Mouse (Mus musculus): ENCODE results near the gene Spats1. TPM values are rescaled to one million over a fixed set of nuclear protein-coding genes. Genes with fewer than 3 reads are reported as not detected.

Spats1 gene
- total and polyA plus RNA-seq, 2 experiments from 2014 or later, result 1.6 to 2.7 TPM

- Histone ChIP-seq H3K9ac (no peak overlapping the region), H3K9me3 (ENCODE audit: low read length) (no peaks in the 10 kb centered on the region), H3K4me3 (ENCODE audit: low read depth, low read length) (no peak overlapping the region), H3K27ac (ENCODE audit: low read depth, low read length) (no peak overlapping the region), H3K4me2 (ENCODE audit: low read depth) (no peak overlapping the region), H3K27me3 (ENCODE audit: insufficient read depth, low read length) (no peaks in the 10 kb centered on the region), H3K4me1 (ENCODE audit: insufficient read depth) (no peaks in the 10 kb centered on the region), H3K36me3 (ENCODE audit: insufficient read depth) (peaks cover 18% of the 10 kb centered on the region)
- DNase-seq (no peak), ATAC-seq (no peak)
- 92% methylated on average over 21 of the region's 21 CpGs for WGBS
- no peak for TF ChIP-seq CTCF (IDR thresholded peaks at IDR 0.05; ENCODE audit: low read depth)
Observed at GRCm38 (mm10) chr17:45517135-45517534, 41.9 kb upstream of the Spats1 start.

GRCm38 (mm10) chr17:45516488-45516887 is 41.3 kb upstream of the Spats1 start:
- 55% methylated on average over 8 of the region's 8 CpGs for WGBS
- ATAC-seq (peak; percentile 71), DNase-seq (peak; percentile 89)
- Histone ChIP-seq H3K9me3 (ENCODE audit: low read length) (no peaks in the 10 kb centered on the region), H3K9ac (no peak overlapping the region), H3K27me3 (ENCODE audit: insufficient read depth, low read length) (no peaks in the 10 kb centered on the region), H3K4me3 (ENCODE audit: low read depth, low read length) (no peak overlapping the region), H3K36me3 (ENCODE audit: insufficient read depth) (peaks cover 18% of the 10 kb centered on the region), H3K4me2 (ENCODE audit: low read depth) (no peak overlapping the region), H3K27ac (ENCODE audit: low read depth, low read length) (no peak overlapping the region), H3K4me1 (ENCODE audit: insufficient read depth) (no peaks in the 10 kb centered on the region)
- TF ChIP-seq CTCF (IDR thresholded peaks at IDR 0.05; ENCODE audit: low read depth), result peak; percentile 95

- ATAC-seq (no peak), DNase-seq (no peak)
- 91% methylated on average over 10 of the region's 10 CpGs for WGBS
- Histone ChIP-seq H3K27ac (ENCODE audit: low read depth, low read length) (no peak overlapping the region), H3K4me3 (ENCODE audit: low read depth, low read length) (no peak overlapping the region), H3K36me3 (ENCODE audit: insufficient read depth) (peaks cover 15% of the 10 kb centered on the region), H3K27me3 (ENCODE audit: insufficient read depth, low read length) (no peaks in the 10 kb centered on the region), H3K4me2 (ENCODE audit: low read depth) (no peak overlapping the region), H3K9ac (no peak overlapping the region), H3K4me1 (ENCODE audit: insufficient read depth) (no peaks in the 10 kb centered on the region), H3K9me3 (ENCODE audit: low read length) (no peaks in the 10 kb centered on the region)
- TF ChIP-seq CTCF (IDR thresholded peaks at IDR 0.05; ENCODE audit: low read depth), result no peak
Observed at GRCm38 (mm10) chr17:45515806-45516205, 40.6 kb upstream of the Spats1 start.

- Histone ChIP-seq H3K36me3 (ENCODE audit: insufficient read depth) (peaks cover 11% of the 10 kb centered on the region), H3K27me3 (ENCODE audit: insufficient read depth, low read length) (no peaks in the 10 kb centered on the region), H3K4me1 (ENCODE audit: insufficient read depth) (no peaks in the 10 kb centered on the region), H3K27ac (ENCODE audit: low read depth, low read length) (no peak overlapping the region), H3K9me3 (ENCODE audit: low read length) (no peaks in the 10 kb centered on the region), H3K9ac (no peak overlapping the region), H3K4me3 (ENCODE audit: low read depth, low read length) (no peak overlapping the region), H3K4me2 (ENCODE audit: low read depth) (no peak overlapping the region)
- DNase-seq (no peak), ATAC-seq (no peak)
- TF ChIP-seq CTCF (IDR thresholded peaks at IDR 0.05; ENCODE audit: low read depth), result no peak
- WGBS, result 46% methylated on average over 15 of the region's 15 CpGs
Observed at GRCm38 (mm10) chr17:45515204-45515726, 40.0 kb upstream of the Spats1 start.

- Histone ChIP-seq H3K4me2 (ENCODE audit: low read depth) (no peak overlapping the region), H3K36me3 (ENCODE audit: insufficient read depth) (peaks cover 7% of the 10 kb centered on the region), H3K27ac (ENCODE audit: low read depth, low read length) (no peak overlapping the region), H3K9ac (no peak overlapping the region), H3K27me3 (ENCODE audit: insufficient read depth, low read length) (no peaks in the 10 kb centered on the region), H3K9me3 (ENCODE audit: low read length) (no peaks in the 10 kb centered on the region), H3K4me3 (ENCODE audit: low read depth, low read length) (no peak overlapping the region), H3K4me1 (ENCODE audit: insufficient read depth) (no peaks in the 10 kb centered on the region)
- no peak for DNase-seq
- 93% methylated on average over 4 of the region's 4 CpGs for WGBS
- no peak for ATAC-seq
- no peak for TF ChIP-seq CTCF (IDR thresholded peaks at IDR 0.05; ENCODE audit: low read depth)
Observed at GRCm38 (mm10) chr17:45511757-45512156, 36.5 kb upstream of the Spats1 start.

GRCm38 (mm10) chr17:45510871-45511270 is 35.7 kb upstream of the Spats1 start:
- no peak for DNase-seq
- no peak for ATAC-seq
- H3K4me3 ChIP-seq (ENCODE audit: low read depth, low read length), result no peak overlapping the region
- H3K9ac ChIP-seq, result no peak overlapping the region
- no peak overlapping the region for H3K27ac ChIP-seq (ENCODE audit: low read depth, low read length)
- no peaks in the 10 kb centered on the region for H3K9me3 ChIP-seq (ENCODE audit: low read length)
- no peaks in the 10 kb centered on the region for H3K27me3 ChIP-seq (ENCODE audit: insufficient read depth, low read length)
- H3K36me3 ChIP-seq (ENCODE audit: insufficient read depth), result peaks cover 7% of the 10 kb centered on the region
- H3K4me2 ChIP-seq (ENCODE audit: low read depth), result no peak overlapping the region
- 95% methylated on average over 4 of the region's 4 CpGs for WGBS
- H3K4me1 ChIP-seq (ENCODE audit: insufficient read depth), result no peaks in the 10 kb centered on the region
- no peak for TF ChIP-seq CTCF (IDR thresholded peaks at IDR 0.05; ENCODE audit: low read depth)

GRCm38 (mm10) chr17:45506700-45507189 is 31.5 kb upstream of the Spats1 start, which contains the start of gene Aars2:
TSS of gene Aars2 (plus strand) at chr17:45506841.
- peak; percentile 97 for ATAC-seq
- Histone ChIP-seq H3K36me3 (ENCODE audit: insufficient read depth) (peaks cover 7% of the 10 kb centered on the region), H3K4me3 (ENCODE audit: low read depth, low read length) (peak within 1 kb of the TSS; percentile 61), H3K9ac (peak within 1 kb of the TSS; percentile 77), H3K4me1 (ENCODE audit: insufficient read depth) (no peaks in the 10 kb centered on the region), H3K27ac (ENCODE audit: low read depth, low read length) (peak within 1 kb of the TSS; percentile 89), H3K4me2 (ENCODE audit: low read depth) (peak within 1 kb of the TSS; percentile 42), H3K9me3 (ENCODE audit: low read length) (no peaks in the 10 kb centered on the region), H3K27me3 (ENCODE audit: insufficient read depth, low read length) (no peaks in the 10 kb centered on the region)
- TF ChIP-seq CTCF (IDR thresholded peaks at IDR 0.05; ENCODE audit: low read depth), result peak; percentile 90
- WGBS, result under 1% methylated on average over 42 of the region's 42 CpGs
- DNase-seq, result peak; percentile 98
